Mouse (Mus musculus) lung, postnatal 4 days (tissue): ENCODE data around the gene Psmc6.

Experiments
- DNase-seq, 2 experiments: peaks; one replicate each; pipeline ENCODE4 v3.0.0; 2021

Psmc6 gene

DNA sequence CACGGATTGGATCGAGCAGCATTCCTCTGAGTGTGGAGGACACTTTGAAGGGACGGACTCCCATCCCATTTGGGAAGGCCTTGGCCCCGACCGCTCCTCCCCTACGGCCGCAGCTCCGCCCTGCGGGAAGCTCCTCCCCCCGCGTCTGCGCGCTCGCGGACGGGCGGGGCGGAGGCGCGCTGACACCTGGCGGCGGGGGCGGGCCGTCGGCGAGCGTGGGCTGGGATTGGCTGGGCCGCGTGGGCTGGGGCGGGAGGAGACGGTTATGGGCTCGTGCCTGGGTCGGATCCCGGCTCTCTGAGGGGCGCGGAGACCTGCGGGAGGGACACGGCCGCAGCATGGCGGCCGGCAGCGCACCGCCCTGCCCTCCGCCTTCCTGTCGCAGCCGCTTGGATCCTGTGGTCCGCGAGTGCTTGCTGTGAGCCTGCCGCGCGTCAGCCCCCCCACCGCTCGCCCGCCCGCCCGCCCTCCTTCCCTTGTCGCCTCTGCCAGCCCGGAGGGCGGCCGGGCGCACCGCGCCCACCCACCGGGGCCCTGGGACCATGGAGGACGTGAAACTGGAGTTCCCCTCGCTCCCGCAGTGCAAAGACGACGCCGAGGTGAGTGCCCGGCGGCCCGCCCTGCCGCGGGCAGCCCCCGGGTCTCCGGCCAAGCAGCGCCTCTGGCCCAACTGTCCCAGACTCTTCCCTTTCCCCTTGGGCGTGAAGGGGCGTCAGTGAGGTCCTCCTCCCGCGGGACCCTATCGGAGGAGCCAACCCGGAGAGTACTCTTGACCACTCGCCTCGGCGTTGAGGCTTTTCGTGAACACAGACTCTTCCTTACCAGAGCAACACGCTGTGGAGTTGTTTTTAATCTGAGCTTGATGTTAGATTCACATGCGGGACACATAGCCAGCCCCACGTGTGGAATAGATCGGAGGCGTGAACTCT lies 21.6 kb downstream of the Psmc6 start, which contains the start of gene Styx:
Gene Styx (plus strand): TSS at position 163 of the 929 bp plus-strand sequence.
- DNase-seq = peak; percentile 98

DNA sequence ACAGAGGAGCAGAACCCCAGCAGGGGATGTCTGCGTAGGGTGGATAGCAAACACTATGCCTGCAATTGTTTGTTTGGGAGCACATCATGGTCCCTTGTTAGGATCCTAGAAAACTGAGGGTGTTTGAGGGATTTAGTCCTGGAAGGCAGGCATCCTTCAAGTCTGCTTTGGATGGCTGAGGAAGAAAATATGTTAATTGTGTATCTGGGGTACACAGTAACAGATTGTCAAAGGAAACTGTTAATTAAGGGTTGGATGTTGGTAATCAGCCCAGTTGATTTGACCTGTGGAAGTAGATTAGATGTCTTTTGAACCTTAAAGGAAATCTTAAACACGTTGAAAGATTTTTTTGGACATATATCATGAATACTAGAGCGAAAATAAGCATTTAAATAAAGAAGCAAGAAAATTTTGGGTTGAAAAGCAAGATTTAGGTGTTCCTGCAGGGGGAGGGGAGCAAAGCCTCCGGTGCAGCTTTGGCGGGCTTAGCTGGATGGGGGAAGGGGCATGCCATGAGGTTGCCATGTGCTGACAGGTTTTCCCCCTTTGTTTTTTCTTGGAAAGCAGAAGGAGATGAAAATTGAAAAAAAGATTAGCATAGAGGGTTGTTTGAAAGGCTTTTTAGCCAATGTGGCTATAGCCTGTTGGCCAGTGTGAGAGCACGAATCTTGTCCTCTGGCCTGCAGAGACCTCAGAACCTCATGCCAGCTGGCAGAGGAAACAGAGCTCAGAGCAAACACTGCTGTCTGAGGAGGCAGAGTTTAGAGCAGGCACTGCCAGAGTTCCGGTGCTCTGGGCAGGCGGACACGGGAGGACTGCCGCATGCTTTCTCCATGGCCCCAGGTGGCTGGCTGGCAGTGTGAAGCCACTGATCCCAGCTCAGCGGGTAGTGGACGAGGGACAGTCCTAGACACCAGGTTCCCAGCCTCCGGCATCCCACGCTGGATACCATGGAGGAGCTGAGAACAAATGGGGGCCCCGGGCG lies 34.9 kb downstream of the Psmc6 start:
- peak; percentile 14 to 25 for DNase-seq

DNA sequence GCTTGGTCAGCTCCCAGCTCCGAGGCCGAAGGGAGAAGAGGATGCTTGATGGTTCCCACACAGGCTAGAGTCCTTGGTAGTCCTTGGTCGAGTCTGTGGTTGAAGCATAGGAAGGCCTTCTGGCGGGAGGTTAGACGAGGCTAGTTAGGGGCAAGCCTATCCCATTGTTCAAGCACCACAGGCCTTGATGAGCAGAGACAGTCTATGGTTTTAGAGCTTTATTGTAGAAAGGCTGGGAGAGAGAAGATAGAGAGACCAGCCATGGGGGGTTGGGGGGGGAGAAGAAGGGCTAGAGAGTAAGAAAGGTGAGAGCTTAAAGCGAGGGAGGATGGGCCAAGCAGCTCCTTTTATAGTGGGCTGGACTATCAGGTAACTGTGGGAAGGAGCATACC lies 35.6 kb downstream of the Psmc6 start:
- no peak for DNase-seq

DNA sequence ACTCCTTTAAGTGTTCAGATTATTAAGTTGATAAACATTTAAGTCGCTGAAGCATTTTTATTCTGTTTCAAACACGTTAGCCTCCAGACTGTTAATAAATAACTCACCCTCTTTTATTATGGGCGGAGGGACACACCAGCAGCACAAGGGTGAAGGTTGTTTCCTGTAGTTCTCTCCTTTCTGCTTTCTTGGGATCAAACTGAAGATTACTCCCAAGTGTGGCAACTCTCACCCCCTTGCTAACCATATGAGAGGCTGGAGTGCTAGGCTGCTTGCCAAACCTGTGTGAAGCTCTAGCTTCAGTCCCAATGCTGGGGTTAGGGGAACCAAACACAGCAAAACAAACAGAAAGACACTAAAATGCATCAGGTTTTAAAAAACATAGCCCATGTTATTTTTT lies 49.2 kb downstream of the Psmc6 start:
- DNase-seq = no peak

DNA sequence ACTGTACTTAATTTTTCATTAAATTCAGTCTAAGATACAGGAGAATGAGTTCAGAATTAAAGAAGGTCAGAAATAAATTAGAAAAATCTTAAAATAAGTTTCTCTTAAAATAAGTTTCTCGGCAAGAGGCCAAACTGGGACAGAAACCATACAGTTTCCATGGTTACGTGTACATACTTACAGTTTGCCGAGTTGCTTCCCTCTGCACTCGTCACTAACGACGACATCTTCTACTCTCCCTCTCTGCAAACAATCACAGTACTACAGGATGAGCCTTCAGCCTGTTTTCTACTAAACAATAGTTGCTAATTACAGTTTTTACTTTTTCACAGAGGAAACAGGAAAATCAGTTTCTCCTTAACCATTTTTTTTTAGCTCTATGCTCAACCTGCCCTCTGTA lies 51.2 kb downstream of the Psmc6 start:
- DNase-seq = no peak

DNA sequence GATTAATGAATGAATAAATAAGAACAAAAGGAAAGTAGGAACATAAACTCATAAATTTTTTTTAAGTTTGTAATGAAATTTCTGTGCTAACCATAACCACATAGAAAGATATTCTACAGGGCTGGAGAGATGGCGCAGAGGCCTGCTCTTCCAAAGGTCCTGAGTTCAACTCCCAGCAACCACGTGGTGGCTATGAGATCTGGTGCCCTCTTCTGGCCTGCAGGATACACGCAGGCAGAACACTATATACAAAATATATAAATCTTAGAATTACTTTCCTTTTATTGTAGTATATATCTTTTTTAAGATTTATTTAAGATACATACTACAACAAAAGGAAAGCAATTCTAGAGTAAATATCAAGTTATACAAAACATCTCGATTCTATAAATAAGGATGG lies 53.3 kb downstream of the Psmc6 start:
- DNase-seq = no peak

DNA sequence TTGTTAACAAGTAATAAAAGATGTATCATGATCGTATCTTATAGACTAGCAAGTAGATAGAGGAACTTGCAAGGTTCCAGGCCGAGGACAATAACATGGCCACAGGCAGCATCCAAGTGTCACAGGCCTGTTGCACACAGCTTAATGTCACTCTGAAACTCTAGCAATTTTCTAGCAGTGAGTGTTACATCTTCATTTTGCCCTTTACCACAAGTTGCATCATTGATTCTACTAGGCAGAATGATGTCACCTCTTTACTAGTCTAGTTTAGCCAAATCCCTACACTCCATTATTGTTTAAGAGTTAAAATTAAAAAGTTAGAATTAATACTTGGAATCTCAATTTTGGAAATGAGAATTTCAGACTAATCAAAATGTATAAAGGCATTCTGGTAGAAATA lies 56.0 kb downstream of the Psmc6 start:
- no peak for DNase-seq

DNA sequence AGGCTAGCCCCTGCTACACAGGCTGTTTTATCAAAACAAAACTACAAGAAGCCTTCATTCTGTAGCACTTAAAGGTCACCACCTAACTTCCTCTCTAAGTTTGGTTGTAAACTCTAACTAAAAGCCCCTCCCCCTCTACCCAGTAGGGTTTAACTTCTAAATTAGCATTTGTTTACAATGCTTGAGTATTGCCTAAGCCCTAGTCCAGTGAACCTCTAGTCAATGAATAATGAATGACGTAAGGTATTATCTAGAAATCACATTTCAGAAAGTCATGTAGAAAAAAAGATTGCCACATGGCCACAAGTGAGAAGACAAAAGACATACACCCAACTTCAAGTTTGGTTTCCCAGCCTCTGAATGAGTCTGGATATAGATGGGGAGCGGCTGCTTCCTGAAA lies 57.9 kb downstream of the Psmc6 start:
- DNase-seq = no peak

DNA sequence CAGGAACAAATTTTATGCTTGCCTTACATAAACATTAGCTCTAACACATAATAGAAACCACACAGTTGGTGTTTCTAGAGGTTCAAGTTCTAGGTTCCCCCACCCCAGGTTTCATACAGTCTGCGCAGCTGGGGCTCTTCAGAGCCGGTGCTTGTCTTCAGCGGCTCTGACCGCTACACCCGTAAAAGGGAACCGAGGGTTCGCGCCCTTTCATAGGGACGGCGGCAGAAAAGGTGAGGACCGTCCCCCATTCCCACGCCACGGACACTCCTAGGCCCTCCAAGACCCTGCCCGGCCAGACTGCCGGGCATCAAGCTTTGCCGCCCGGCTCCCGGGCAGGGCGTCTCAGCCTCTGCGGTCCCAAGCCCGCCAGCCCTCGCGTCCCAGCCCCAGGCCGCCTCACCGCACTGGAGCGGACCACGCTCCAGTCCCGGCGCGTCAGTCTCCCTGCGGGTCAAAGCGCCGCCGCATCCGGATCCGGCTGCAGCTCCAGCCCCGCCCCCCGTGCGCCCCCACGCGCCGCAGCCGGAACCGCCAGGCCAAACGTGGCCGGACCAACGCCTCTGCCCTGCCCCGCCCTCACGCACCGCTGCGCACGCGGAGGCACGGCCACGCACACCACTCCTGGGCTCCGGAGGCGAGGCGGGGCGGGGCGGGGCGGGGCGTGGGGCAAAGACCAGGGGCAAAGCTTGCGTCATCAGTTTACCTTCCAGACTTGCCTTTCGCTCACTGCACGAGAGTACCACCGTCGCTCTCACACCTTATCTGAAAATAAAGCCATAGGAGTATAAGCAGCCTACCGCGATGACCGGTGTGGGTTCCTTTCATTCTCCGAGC lies 59.0 kb downstream of the Psmc6 start:
- DNase-seq = peak; percentile 94 to 97

DNA sequence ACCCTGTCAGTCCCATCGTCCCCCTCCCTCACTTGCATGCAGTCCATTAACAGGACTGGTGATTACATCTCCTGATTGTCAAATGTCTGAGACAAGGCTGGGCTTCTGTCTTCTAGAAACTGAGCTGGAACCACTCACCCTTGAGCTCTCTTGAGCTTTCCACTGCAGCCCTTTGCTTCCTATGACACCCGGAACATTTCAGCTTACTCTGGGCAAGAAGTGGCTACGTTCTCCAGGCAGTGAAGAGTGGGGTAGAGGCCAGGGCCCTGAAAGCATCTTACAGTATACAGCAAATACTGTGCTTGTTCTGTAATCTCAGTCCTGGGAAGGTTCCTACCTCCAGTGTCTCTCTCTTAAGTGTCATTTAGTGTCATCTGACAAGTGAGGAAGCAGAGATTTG lies 59.6 kb downstream of the Psmc6 start:
- no peak for DNase-seq
